Mouse (Mus musculus) ES-Bruce4 (cell line): Measurements from ENCODE around the gene Selplg.

Experiments
- CTCF ChIP-seq: IDR thresholded peaks from one replicate; pipeline ENCODE4 v1.8.1; 2011; ENCODE audit warnings: low read depth, low read length
- EP300 ChIP-seq: IDR thresholded peaks from 2 replicates; pipeline ENCODE4 v1.6.1; 2011; ENCODE audit warnings: low read depth, low read length; ENCODE audit not compliant: insufficient read depth
- POLR2A ChIP-seq: IDR thresholded peaks from one replicate; pipeline ENCODE4 v1.8.1; 2011; ENCODE audit warnings: low read length; ENCODE audit not compliant: insufficient read depth

DNA sequence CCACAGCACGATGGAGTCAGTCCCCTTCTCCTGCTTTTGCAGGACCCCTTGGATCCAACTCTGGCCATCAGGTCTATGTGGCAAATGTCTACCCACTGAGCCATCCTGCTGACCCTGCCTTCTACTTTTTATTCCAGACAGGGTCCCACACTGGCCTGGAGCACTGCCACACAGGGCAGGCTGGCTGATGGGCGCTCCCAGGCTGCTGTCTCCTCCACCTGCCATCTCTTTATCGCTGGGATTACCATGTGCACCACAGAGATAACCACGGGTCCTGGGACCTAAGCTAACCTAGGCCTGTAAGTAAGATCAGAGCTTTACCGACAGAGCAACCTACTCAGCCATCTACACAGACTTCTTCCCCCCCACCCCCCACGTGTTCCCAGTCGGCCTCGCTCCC, 14.2 kb upstream of the Selplg start:
- no peak for TF ChIP-seq CTCF
- no peak for TF ChIP-seq EP300
- no peak for TF ChIP-seq POLR2A
